Mouse (Mus musculus): Measurements from ENCODE around the gene Sds. TPM values are rescaled to one million over a fixed set of nuclear protein-coding genes. Genes with fewer than 3 reads are reported as not detected.

The Sds gene
- polyA plus RNA-seq, 2 experiments: 0.13 to 0.22 TPM

DNA sequence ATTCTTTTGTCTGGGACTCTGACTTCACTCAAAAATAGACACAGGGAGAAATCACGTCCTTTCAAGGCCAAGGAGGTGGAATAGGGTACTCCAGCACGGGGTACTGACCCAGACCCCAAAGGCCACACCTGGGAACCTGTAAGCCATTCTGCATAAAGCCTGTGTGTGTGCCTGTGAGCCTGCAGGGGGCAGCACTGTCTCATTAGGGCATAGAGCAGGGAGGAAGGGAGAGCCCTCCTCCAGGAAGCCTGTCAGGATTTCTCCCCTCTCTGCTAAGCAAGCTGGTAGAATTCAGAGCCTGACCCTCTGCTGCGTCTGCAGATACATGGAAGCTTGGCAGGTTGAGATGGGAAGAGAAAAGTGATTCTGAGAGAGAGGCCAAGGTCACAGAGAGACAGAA, 46.3 kb downstream of the Sds start:
- Histone ChIP-seq H3K27me3 (ENCODE audit: control insufficient read depth, insufficient read depth, low read length) (no peaks in the 10 kb centered on the region), H3K9me3 (ENCODE audit: control insufficient read depth, low read length) (no peaks in the 10 kb centered on the region), H3K4me1 (replicated peaks; ENCODE audit: control insufficient read depth in 2 of 2, insufficient read depth in 2 of 2, low read length in 1 of 2) (peaks cover 6% of the 10 kb centered on the region in 2 experiments), H3K4me3 (ENCODE audit: insufficient read depth in 1 of 2, low read depth in 2 of 2, low read length in 2 of 2) (no peak overlapping the region), H3K9ac (replicated peaks) (no peak overlapping the region), H3K36me3 (replicated peaks; ENCODE audit: control insufficient read depth, insufficient read depth, low read depth) (no peaks in the 10 kb centered on the region), H3K27ac (no peak overlapping the region), H3K4me2 (ENCODE audit: low read depth) (no peak overlapping the region)
- DNase-seq (ENCODE audit: low read depth in 3 of 3, low spot score in 3 of 3): peak in 2 of 3 experiments; percentile 22 to 30
- no peak for ATAC-seq (ENCODE audit: insufficient read depth)
- 71% methylated on average over 3 of the region's 3 CpGs for WGBS (ENCODE audit: insufficient replicate concordance)
- TF ChIP-seq CTCF (IDR thresholded peaks at IDR 0.05; ENCODE audit: low read depth): peak; percentile 84
- TF ChIP-seq EP300 (IDR thresholded peaks at IDR 0.05; ENCODE audit: low read depth): no peak

DNA sequence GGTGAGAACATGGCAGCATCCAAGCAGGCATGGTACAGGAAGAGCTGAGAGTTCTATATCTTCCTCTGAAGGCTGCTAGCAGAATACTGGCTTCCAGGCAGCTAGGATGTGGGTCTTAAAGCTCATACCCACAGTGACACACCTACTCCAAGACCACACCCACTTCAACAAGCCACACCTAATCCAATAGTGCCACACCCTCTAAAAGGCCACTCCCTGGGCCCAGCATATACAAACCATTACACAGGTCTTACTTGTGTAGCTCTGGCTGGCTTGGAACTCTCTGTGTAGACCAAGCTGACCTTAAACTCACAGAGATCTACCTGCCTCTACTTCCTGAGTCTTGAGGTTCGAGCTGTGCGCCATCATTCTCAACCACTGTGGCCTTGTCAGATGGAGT, 48.4 kb downstream of the Sds start:
- TF ChIP-seq EP300 (IDR thresholded peaks at IDR 0.05; ENCODE audit: low read depth) (no peak), CTCF (IDR thresholded peaks at IDR 0.05; ENCODE audit: low read depth) (no peak)
- no peaks in the 10 kb centered on the region for H3K36me3 ChIP-seq (replicated peaks; ENCODE audit: control insufficient read depth, insufficient read depth, low read depth)
- no peak overlapping the region for H3K27ac ChIP-seq
- H3K4me1 ChIP-seq (replicated peaks; ENCODE audit: control insufficient read depth in 2 of 2, insufficient read depth in 2 of 2, low read length in 1 of 2): peaks cover 6% of the 10 kb centered on the region in 2 experiments
- peak in 1 of 3 experiments; percentile 46 for DNase-seq (ENCODE audit: low read depth in 3 of 3, low spot score in 3 of 3)
- WGBS (ENCODE audit: insufficient replicate concordance): 81% methylated on average over 2 of the region's 2 CpGs
- H3K9me3 ChIP-seq (ENCODE audit: control insufficient read depth, low read length): no peaks in the 10 kb centered on the region
- peak; percentile 65 for ATAC-seq (ENCODE audit: insufficient read depth)
- H3K4me2 ChIP-seq (ENCODE audit: low read depth): no peak overlapping the region
- H3K4me3 ChIP-seq (ENCODE audit: insufficient read depth in 1 of 2, low read depth in 2 of 2, low read length in 2 of 2): no peak overlapping the region
- no peak overlapping the region for H3K9ac ChIP-seq (replicated peaks)
- H3K27me3 ChIP-seq (ENCODE audit: control insufficient read depth, insufficient read depth, low read length): no peaks in the 10 kb centered on the region

DNA sequence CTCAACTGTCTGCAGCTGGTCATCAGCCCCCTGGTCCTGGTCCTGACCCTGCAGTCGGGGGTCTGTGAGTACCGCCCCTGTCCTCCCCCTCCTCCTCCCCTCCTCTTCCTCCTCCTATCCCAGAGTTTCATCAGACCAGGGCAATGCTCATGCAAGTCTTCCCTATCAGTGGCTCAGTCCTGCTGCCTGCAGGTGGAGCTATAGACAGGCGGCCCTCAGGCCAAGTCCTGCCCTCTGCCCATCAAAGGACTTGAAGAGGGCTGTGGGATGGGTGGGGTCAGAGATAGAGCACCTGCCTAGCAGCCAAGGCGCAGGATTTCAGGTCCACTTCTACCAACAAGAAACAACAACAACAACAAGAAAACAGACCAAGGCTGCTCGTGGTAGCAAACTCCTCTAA, 49.4 kb downstream of the Sds start:
- peak in 1 of 3 experiments; percentile 19 for DNase-seq (ENCODE audit: low read depth in 3 of 3, low spot score in 3 of 3)
- Histone ChIP-seq H3K36me3 (replicated peaks; ENCODE audit: control insufficient read depth, insufficient read depth, low read depth) (no peaks in the 10 kb centered on the region), H3K27ac (no peak overlapping the region), H3K9me3 (ENCODE audit: control insufficient read depth, low read length) (no peaks in the 10 kb centered on the region), H3K4me1 (replicated peaks; ENCODE audit: control insufficient read depth in 2 of 2, insufficient read depth in 2 of 2, low read length in 1 of 2) (peaks cover 6% of the 10 kb centered on the region in 2 experiments), H3K27me3 (ENCODE audit: control insufficient read depth, insufficient read depth, low read length) (no peaks in the 10 kb centered on the region), H3K4me3 (ENCODE audit: insufficient read depth in 1 of 2, low read depth in 2 of 2, low read length in 2 of 2) (no peak overlapping the region), H3K9ac (replicated peaks) (no peak overlapping the region), H3K4me2 (ENCODE audit: low read depth) (no peak overlapping the region)
- 33% methylated on average over 5 of the region's 5 CpGs for WGBS (ENCODE audit: insufficient replicate concordance)
- peak; percentile 22; the same call in 1 of the 2 replicates for ATAC-seq (ENCODE audit: insufficient read depth)
- peak; percentile 78 for TF ChIP-seq CTCF (IDR thresholded peaks at IDR 0.05; ENCODE audit: low read depth)
- TF ChIP-seq EP300 (IDR thresholded peaks at IDR 0.05; ENCODE audit: low read depth): no peak

DNA sequence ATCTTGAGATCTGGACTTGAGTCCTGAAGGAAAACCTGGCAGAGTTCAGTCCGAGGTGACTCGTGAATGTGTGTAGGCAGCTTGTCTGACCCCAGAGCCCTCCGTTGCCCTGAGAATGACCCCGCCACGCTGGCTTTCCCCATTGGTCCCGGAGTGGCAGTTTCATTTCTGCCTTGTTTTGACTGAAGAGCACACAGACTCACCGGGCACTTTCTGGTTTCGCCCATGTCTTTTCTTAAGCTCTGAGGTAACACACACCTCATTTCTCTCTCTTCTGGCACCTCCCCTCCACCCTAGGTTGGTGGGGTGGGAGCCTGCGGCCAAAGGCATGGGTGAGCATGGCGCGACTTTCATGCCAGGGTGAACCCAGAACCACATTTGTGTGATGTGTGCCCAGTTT, 50.0 kb downstream of the Sds start:
- Histone ChIP-seq H3K27ac (no peak overlapping the region), H3K36me3 (replicated peaks; ENCODE audit: control insufficient read depth, insufficient read depth, low read depth) (no peaks in the 10 kb centered on the region), H3K4me3 (ENCODE audit: insufficient read depth in 1 of 2, low read depth in 2 of 2, low read length in 2 of 2) (no peak overlapping the region), H3K27me3 (ENCODE audit: control insufficient read depth, insufficient read depth, low read length) (no peaks in the 10 kb centered on the region), H3K4me2 (ENCODE audit: low read depth) (no peak overlapping the region), H3K9ac (replicated peaks) (no peak overlapping the region), H3K4me1 (replicated peaks; ENCODE audit: control insufficient read depth in 2 of 2, insufficient read depth in 2 of 2, low read length in 1 of 2) (peaks cover 6% of the 10 kb centered on the region in 2 experiments), H3K9me3 (ENCODE audit: control insufficient read depth, low read length) (no peaks in the 10 kb centered on the region)
- DNase-seq (ENCODE audit: low read depth in 3 of 3, low spot score in 3 of 3) (no peak), ATAC-seq (ENCODE audit: insufficient read depth) (no peak)
- TF ChIP-seq CTCF (IDR thresholded peaks at IDR 0.05; ENCODE audit: low read depth) (no peak), EP300 (IDR thresholded peaks at IDR 0.05; ENCODE audit: low read depth) (no peak)
- 67% methylated on average over 11 of the region's 11 CpGs for WGBS (ENCODE audit: insufficient replicate concordance)

DNA sequence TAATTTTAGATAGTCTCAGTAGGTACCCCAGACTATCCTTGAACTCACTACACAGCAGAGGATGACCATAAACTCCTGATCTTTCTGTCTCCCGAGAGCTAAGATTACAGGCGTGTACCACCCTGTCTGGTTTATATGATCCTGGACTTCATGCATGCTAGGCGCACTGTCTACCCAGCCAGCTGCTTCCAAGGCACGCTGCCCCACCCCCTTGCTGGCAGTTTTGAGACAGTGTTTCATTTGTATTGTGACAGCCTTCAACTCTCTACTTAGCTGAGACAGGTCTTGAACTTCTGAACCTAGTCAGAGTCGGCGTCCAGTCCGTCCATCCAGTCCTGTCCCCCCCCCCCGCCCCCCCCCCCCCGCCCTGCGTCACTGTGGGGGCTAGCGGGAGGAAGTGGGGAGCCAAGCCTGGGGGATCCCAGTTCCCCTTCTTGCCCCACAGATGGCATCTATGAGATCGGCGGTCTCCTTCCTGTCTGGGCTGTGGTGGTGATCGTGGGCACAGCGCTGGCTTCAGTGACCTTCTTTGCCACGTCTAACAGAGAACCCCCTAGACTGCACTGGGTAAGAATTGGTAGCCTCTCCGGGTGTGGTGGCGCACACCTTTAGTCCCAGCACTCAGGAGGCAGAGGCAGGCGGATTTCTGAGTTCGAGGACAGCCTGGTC, 51.1 kb downstream of the Sds start:
- 49% methylated on average over 16 of the region's 20 CpGs for WGBS (ENCODE audit: insufficient replicate concordance)
- DNase-seq (ENCODE audit: low read depth in 3 of 3, low spot score in 3 of 3) (no peak), ATAC-seq (ENCODE audit: insufficient read depth) (no peak)
- Histone ChIP-seq H3K9ac (replicated peaks) (no peak overlapping the region), H3K4me1 (replicated peaks; ENCODE audit: control insufficient read depth in 2 of 2, insufficient read depth in 2 of 2, low read length in 1 of 2) (peaks cover 6% of the 10 kb centered on the region in 2 experiments), H3K4me3 (ENCODE audit: insufficient read depth in 1 of 2, low read depth in 2 of 2, low read length in 2 of 2) (no peak overlapping the region), H3K4me2 (ENCODE audit: low read depth) (no peak overlapping the region), H3K9me3 (ENCODE audit: control insufficient read depth, low read length) (no peaks in the 10 kb centered on the region), H3K27ac (no peak overlapping the region), H3K27me3 (ENCODE audit: control insufficient read depth, insufficient read depth, low read length) (no peaks in the 10 kb centered on the region), H3K36me3 (replicated peaks; ENCODE audit: control insufficient read depth, insufficient read depth, low read depth) (no peaks in the 10 kb centered on the region)
- no peak for TF ChIP-seq CTCF (IDR thresholded peaks at IDR 0.05; ENCODE audit: low read depth)
- TF ChIP-seq EP300 (IDR thresholded peaks at IDR 0.05; ENCODE audit: low read depth): no peak
